Mouse (Mus musculus): ENCODE results near the gene Gm3558.
"Not testable (repeated sequence)": the region's sequence is repeated elsewhere in the genome, so short reads cannot be mapped to it uniquely, and the experiment has no call there.

DNA sequence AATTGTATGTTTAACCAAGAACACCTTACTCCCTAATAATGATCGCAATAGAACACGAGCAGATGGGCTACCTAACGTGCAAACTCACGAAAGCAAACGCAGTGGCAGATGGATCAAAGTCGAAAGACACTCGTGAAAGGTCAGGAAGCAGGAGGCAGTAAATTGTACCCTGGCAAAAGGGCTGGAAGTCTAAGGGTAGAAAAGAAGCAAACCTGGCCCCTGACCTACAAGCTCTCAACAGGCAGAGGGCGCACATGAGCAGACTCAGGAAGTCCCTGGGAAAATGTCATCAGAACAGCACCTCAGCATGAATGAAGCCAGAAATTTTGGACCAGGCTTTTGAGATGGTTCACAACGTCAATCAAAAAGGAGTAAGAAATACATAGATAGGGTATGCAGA lies 1.1 kb downstream of the Gm3558 start:
- TF ChIP-seq CTCF, EP300 (IDR thresholded peaks at IDR 0.05; ENCODE audit: low read depth): not testable (repeated sequence)

All from liver, embryonic 14.5 days (tissue).